Mouse (Mus musculus) spleen, adult 12 weeks (tissue): ENCODE results near the gene Gpr162.
"Not testable (repeated sequence)": the region's sequence is repeated elsewhere in the genome, so short reads cannot be mapped to it uniquely, and the experiment has no call there.

ENCODE experiments used
- DNase-seq: peaks from one replicate; pipeline ENCODE4 v3.0.0; 2022; ENCODE audit warnings: low spot score

Gene Gpr162

GRCm38 (mm10) chr6:124863658-124864298, at the start of gene Gpr162:
Gene Gpr162 (minus strand): TSS chr6:124863983.
- no peak for DNase-seq

- no peak for DNase-seq
Observed at GRCm38 (mm10) chr6:124913214-124913613, 49.4 kb upstream of the Gpr162 start.

- no peak for DNase-seq
Observed at GRCm38 (mm10) chr6:124911533-124912218, 47.9 kb upstream of the Gpr162 start, which contains the start of gene Lag3. Gene Lag3 (minus strand): TSS chr6:124911705.

GRCm38 (mm10) chr6:124910032-124910431, 46.2 kb upstream of the Gpr162 start:
- DNase-seq, result no peak

- no peak for DNase-seq
Observed at GRCm38 (mm10) chr6:124907767-124908166, 44.0 kb upstream of the Gpr162 start.

GRCm38 (mm10) chr6:124904991-124905860, 41.4 kb upstream of the Gpr162 start:
- no peak for DNase-seq

- DNase-seq, result no peak
Observed at GRCm38 (mm10) chr6:124904161-124904981, 40.6 kb upstream of the Gpr162 start.

- peak; percentile 86 for DNase-seq
Observed at GRCm38 (mm10) chr6:124903580-124904151, 39.9 kb upstream of the Gpr162 start.

- DNase-seq, result no peak
Observed at GRCm38 (mm10) chr6:124901851-124902250, 38.1 kb upstream of the Gpr162 start.

- DNase-seq, result no peak
Observed at GRCm38 (mm10) chr6:124900801-124901480, 37.2 kb upstream of the Gpr162 start.

GRCm38 (mm10) chr6:124900056-124900800, 36.4 kb upstream of the Gpr162 start:
- no peak for DNase-seq

- no peak for DNase-seq
Observed at GRCm38 (mm10) chr6:124898359-124898758, 34.6 kb upstream of the Gpr162 start.

- DNase-seq, result not testable (repeated sequence)
Observed at GRCm38 (mm10) chr6:124894113-124894512, 30.3 kb upstream of the Gpr162 start.

- no peak for DNase-seq
Observed at GRCm38 (mm10) chr6:124890997-124891396, 27.2 kb upstream of the Gpr162 start.

- DNase-seq, result no peak
Observed at GRCm38 (mm10) chr6:124888555-124889125, 24.9 kb upstream of the Gpr162 start.

- no peak for DNase-seq
Observed at GRCm38 (mm10) chr6:124887986-124888385, 24.2 kb upstream of the Gpr162 start, which contains the start of gene Cd4. Gene Cd4 (minus strand): TSS chr6:124888221.

GRCm38 (mm10) chr6:124885956-124886381, 22.2 kb upstream of the Gpr162 start:
- DNase-seq, result no peak

GRCm38 (mm10) chr6:124884714-124885500, 21.1 kb upstream of the Gpr162 start:
- DNase-seq, result no peak

GRCm38 (mm10) chr6:124883351-124883750, 19.6 kb upstream of the Gpr162 start:
- DNase-seq, result no peak
